Mouse (Mus musculus): ENCODE data around the gene D10Wsu102e. TPM values are rescaled to one million over a fixed set of nuclear protein-coding genes. Genes with fewer than 3 reads are reported as not detected.

The D10Wsu102e gene
- total and polyA plus RNA-seq, 3 experiments = 0.14 to 0.57 (median 0.45) TPM

GRCm38 (mm10) chr10:83331811-83332210 lies 28.2 kb upstream of the D10Wsu102e start:
- 94% methylated on average over 5 of the region's 5 CpGs for WGBS
- intact Hi-C loops (cut with DNase I) = no loop called here
- TF ChIP-seq POLR2A (IDR thresholded peaks at IDR 0.05; ENCODE audit: insufficient read depth, low read depth, low read length) (no peak), CTCF (IDR thresholded peaks at IDR 0.05) (no peak), EP300 (IDR thresholded peaks at IDR 0.05; ENCODE audit: insufficient read depth, low read depth, low read length) (no peak)

GRCm38 (mm10) chr10:83332581-83332980 lies 27.4 kb upstream of the D10Wsu102e start:
- H3K27me3 ChIP-seq (ENCODE audit: control insufficient read depth, insufficient read depth, low read length) = 0 out of 2 replicates have a peak, but pooled peaks cover 1% of the 10 kb centered on the region
- no peak overlapping the region for H3K9ac ChIP-seq (ENCODE audit: low read depth, low read length)
- WGBS = 82% methylated on average over 11 of the region's 11 CpGs
- no peak overlapping the region for H3K4me3 ChIP-seq
- DNase-seq = no peak
- intact Hi-C loops (cut with DNase I) = no loop called here
- no peak overlapping the region for H3K27ac ChIP-seq
- no peak for TF ChIP-seq POLR2A (IDR thresholded peaks at IDR 0.05; ENCODE audit: insufficient read depth, low read depth, low read length)
- no peak for TF ChIP-seq EP300 (IDR thresholded peaks at IDR 0.05; ENCODE audit: insufficient read depth, low read depth, low read length)
- TF ChIP-seq CTCF (IDR thresholded peaks at IDR 0.05) = no peak
- H3K36me3 ChIP-seq (ENCODE audit: control insufficient read depth, insufficient read depth, low read length) = no peaks in the 10 kb centered on the region
- H3K4me1 ChIP-seq (ENCODE audit: control insufficient read depth, insufficient read depth, low read length) = no peaks in the 10 kb centered on the region
- H3K79me2 ChIP-seq (replicated peaks; ENCODE audit: control insufficient read depth, insufficient read depth, low read length) = no peaks in the 10 kb centered on the region

More at GRCm38 (mm10) chr10:83331811-83332210, 28.2 kb upstream of the D10Wsu102e start:
- Histone ChIP-seq H3K4me1 (ENCODE audit: control insufficient read depth, insufficient read depth, low read length) (no peaks in the 10 kb centered on the region), H3K9ac (ENCODE audit: low read depth, low read length) (no peak overlapping the region), H3K36me3 (ENCODE audit: control insufficient read depth, insufficient read depth, low read length) (no peaks in the 10 kb centered on the region), H3K27me3 (ENCODE audit: control insufficient read depth, insufficient read depth, low read length) (no peaks in the 10 kb centered on the region), H3K27ac (no peak overlapping the region), H3K4me3 (no peak overlapping the region), H3K79me2 (replicated peaks; ENCODE audit: control insufficient read depth, insufficient read depth, low read length) (no peaks in the 10 kb centered on the region)
- no peak for DNase-seq

- no peak overlapping the region for H3K4me3 ChIP-seq
- no peak for DNase-seq
- H3K36me3 ChIP-seq (ENCODE audit: control insufficient read depth, insufficient read depth, low read length) = no peaks in the 10 kb centered on the region
- H3K9ac ChIP-seq (ENCODE audit: low read depth, low read length) = no peak overlapping the region
- no peaks in the 10 kb centered on the region for H3K4me1 ChIP-seq (ENCODE audit: control insufficient read depth, insufficient read depth, low read length)
- H3K27ac ChIP-seq = no peak overlapping the region
- intact Hi-C loops (cut with DNase I) = no loop called here
- H3K27me3 ChIP-seq (ENCODE audit: control insufficient read depth, insufficient read depth, low read length) = 0 out of 2 replicates have a peak, but pooled peaks cover 1% of the 10 kb centered on the region
- no peaks in the 10 kb centered on the region for H3K79me2 ChIP-seq (replicated peaks; ENCODE audit: control insufficient read depth, insufficient read depth, low read length)
- TF ChIP-seq CTCF (IDR thresholded peaks at IDR 0.05) (no peak), EP300 (IDR thresholded peaks at IDR 0.05; ENCODE audit: insufficient read depth, low read depth, low read length) (no peak), POLR2A (IDR thresholded peaks at IDR 0.05; ENCODE audit: insufficient read depth, low read depth, low read length) (no peak)
- WGBS = 54% methylated on average over 7 of the region's 7 CpGs
These were observed 23.7 kb upstream of the D10Wsu102e start for GRCm38 (mm10) chr10:83336336-83336735.

- no peaks in the 10 kb centered on the region for H3K4me1 ChIP-seq (ENCODE audit: control insufficient read depth, insufficient read depth, low read length)
- 2% methylated on average over 78 of the region's 102 CpGs for WGBS
- intact Hi-C loops (cut with DNase I) = no loop called here
- no peaks in the 10 kb centered on the region for H3K79me2 ChIP-seq (replicated peaks; ENCODE audit: control insufficient read depth, insufficient read depth, low read length)
- peak within 1 kb of the TSS; percentile 83 for H3K9ac ChIP-seq (ENCODE audit: low read depth, low read length)
- no peaks in the 10 kb centered on the region for H3K36me3 ChIP-seq (ENCODE audit: control insufficient read depth, insufficient read depth, low read length)
- peak within 1 kb of the TSS; percentile 70 for H3K4me3 ChIP-seq
- H3K27ac ChIP-seq = peak within 1 kb of the TSS; percentile 40
- TF ChIP-seq EP300 (IDR thresholded peaks at IDR 0.05; ENCODE audit: insufficient read depth, low read depth, low read length) (no peak), POLR2A (IDR thresholded peaks at IDR 0.05; ENCODE audit: insufficient read depth, low read depth, low read length) (0 out of 2 replicates have a peak, but pooled peaks have one; percentile 41), CTCF (IDR thresholded peaks at IDR 0.05) (no peak)
- peak; percentile 83 to 88 for DNase-seq
- 0 out of 2 replicates have a peak, but pooled peaks cover 1% of the 10 kb centered on the region for H3K27me3 ChIP-seq (ENCODE audit: control insufficient read depth, insufficient read depth, low read length)
These were observed 22.7 kb upstream of the D10Wsu102e start, which contains the start of gene Slc41a2 for GRCm38 (mm10) chr10:83337159-83337951. Gene Slc41a2 (minus strand): TSS chr10:83337882.

GRCm38 (mm10) chr10:83337971-83338598 lies 21.9 kb upstream of the D10Wsu102e start:
- WGBS = 45% methylated on average over 8 of the region's 9 CpGs
- intact Hi-C loops (cut with DNase I) = no loop called here
- 0 out of 2 replicates have a peak, but pooled peaks cover 1% of the 10 kb centered on the region for H3K27me3 ChIP-seq (ENCODE audit: control insufficient read depth, insufficient read depth, low read length)

More at GRCm38 (mm10) chr10:83337971-83338598, 21.9 kb upstream of the D10Wsu102e start:
- TF ChIP-seq EP300 (IDR thresholded peaks at IDR 0.05; ENCODE audit: insufficient read depth, low read depth, low read length) (no peak), CTCF (IDR thresholded peaks at IDR 0.05) (no peak), POLR2A (IDR thresholded peaks at IDR 0.05; ENCODE audit: insufficient read depth, low read depth, low read length) (no peak)
- no peaks in the 10 kb centered on the region for H3K79me2 ChIP-seq (replicated peaks; ENCODE audit: control insufficient read depth, insufficient read depth, low read length)
- H3K27ac ChIP-seq = peak overlapping the region; percentile 40
- H3K36me3 ChIP-seq (ENCODE audit: control insufficient read depth, insufficient read depth, low read length) = no peaks in the 10 kb centered on the region
- H3K4me3 ChIP-seq = peak overlapping the region; percentile 70
- peak overlapping the region; percentile 83 for H3K9ac ChIP-seq (ENCODE audit: low read depth, low read length)
- DNase-seq = no peak
- no peaks in the 10 kb centered on the region for H3K4me1 ChIP-seq (ENCODE audit: control insufficient read depth, insufficient read depth, low read length)
